Mouse (Mus musculus) cortical plate, adult 2 months (tissue): Measurements from ENCODE around the gene Pfdn6.
A peak's percentile ranks its signal among the peaks of the same experiment; 100 is the strongest.

ENCODE experiments used
- CTCF ChIP-seq: fragments of 200-500 bp; IDR thresholded peaks from 2 replicates; pipeline ENCODE4 v1.5.1; 2011; ENCODE audit warnings: mild to moderate bottlenecking, control low read depth, low read length; ENCODE audit not compliant: insufficient read depth; ENCODE audit errors: extremely low read depth
- POLR2A ChIP-seq: fragments of 200-500 bp; IDR thresholded peaks from 2 replicates; pipeline ENCODE4 v1.6.1; 2011; ENCODE audit warnings: mild to moderate bottlenecking, low read length, control low read depth; ENCODE audit not compliant: insufficient read depth; ENCODE audit errors: extremely low read depth

DNA sequence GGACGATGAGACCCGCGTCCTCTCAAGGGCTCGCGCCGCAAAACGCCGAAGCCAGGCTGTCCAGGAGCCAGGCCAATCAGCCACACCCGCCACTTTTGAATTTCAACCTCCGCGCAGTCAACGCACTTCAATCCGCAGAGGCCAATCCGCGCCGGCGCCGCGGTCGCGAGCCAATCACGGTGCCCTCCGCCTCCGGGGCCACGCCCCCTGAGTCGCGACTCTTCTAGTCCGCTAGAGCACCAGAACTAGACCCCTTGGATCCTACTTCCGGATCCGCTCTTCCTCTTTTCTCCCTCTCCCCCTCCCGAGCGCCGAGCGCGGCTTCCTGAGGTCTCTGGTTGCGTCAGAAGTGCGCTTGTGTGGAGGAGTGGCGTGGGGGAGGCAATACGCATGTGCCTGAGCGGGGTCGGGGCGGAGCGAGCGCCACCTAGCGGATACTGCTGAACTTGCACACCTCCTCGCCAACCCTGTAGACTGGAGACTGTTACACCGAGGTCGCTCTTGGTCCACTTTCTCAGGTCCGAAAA lies 49.5 kb downstream of the Pfdn6 start, which contains the start of gene Kifc1:
- no peak for TF ChIP-seq POLR2A
- peak; percentile 94 for TF ChIP-seq CTCF
